Mouse (Mus musculus) midbrain, embryonic 14.5 days (tissue): Measurements from ENCODE around the gene 7530416G11Rik. TPM values are rescaled to one million over a fixed set of nuclear protein-coding genes. Genes with fewer than 3 reads are reported as not detected.

Experiments
- ATAC-seq: fragments of 200-750 bp; cut with Nextera tagmentation; 2 replicates; pipeline ENCODE4 v1.8.0; 2017; ENCODE audit warnings: moderate number of reproducible peaks, moderate library complexity; ENCODE audit not compliant: low FRiP score, low TSS enrichment
- DNase-seq: peaks from one replicate; pipeline ENCODE4 v3.0.0-alpha.2; 2015
- H3K27ac ChIP-seq: fragments of 300-500 bp; sonication (generic); replicated peaks from 2 replicates; pipeline ENCODE4 v1.5.1; 2014; ENCODE audit warnings: mild to moderate bottlenecking, low read depth, low read length, moderate library complexity
- H3K27me3 ChIP-seq: fragments of 300-500 bp; sonication (generic); 2 replicates; pipeline ENCODE4 v1.6.1; 2014; ENCODE audit warnings: low read length, control low read depth, mixed read lengths; ENCODE audit not compliant: control insufficient read depth, insufficient read depth
- H3K36me3 ChIP-seq: fragments of 300-500 bp; sonication (generic); 2 replicates; pipeline ENCODE4 v1.6.1; 2014; ENCODE audit warnings: low read length, control low read depth; ENCODE audit not compliant: control insufficient read depth, insufficient read depth
- H3K4me1 ChIP-seq: fragments of 300-500 bp; sonication (generic); 2 replicates; pipeline ENCODE4 v1.6.1; 2014; ENCODE audit warnings: mild to moderate bottlenecking, antibody characterized with exemption, low read length, control low read depth; ENCODE audit not compliant: control insufficient read depth, insufficient read depth
- H3K4me2 ChIP-seq: fragments of 300-500 bp; sonication (generic); 2 replicates; pipeline ENCODE4 v1.6.1; 2014; ENCODE audit warnings: mild to moderate bottlenecking, low read length, moderate library complexity
- H3K4me3 ChIP-seq: fragments of 300-500 bp; sonication (generic); replicated peaks from 2 replicates; pipeline ENCODE4 v1.5.1; 2014; ENCODE audit warnings: low read depth, low read length
- H3K9ac ChIP-seq: fragments of 300-500 bp; sonication (generic); replicated peaks from 2 replicates; pipeline ENCODE4 v1.6.1; 2014; ENCODE audit warnings: mild to moderate bottlenecking, low read length, moderate library complexity
- H3K9me3 ChIP-seq: fragments of 300-500 bp; sonication (generic); 2 replicates; pipeline ENCODE4 v1.6.1; 2016; ENCODE audit warnings: low read length, control low read depth, mixed read lengths; ENCODE audit not compliant: control insufficient read depth
- WGBS: fragments of 180-500 bp; shearing (Covaris S2); extraction: QIAGEN DNeasy Blood & Tissue Kit; methylation state at CpG from one replicate; pipeline ENCODE4 v1.1.7; 2014; 5-methylcytosine and 5-hydroxymethylcytosine counted together
- polyA plus RNA-seq: library from polyadenylated mRNA; unstranded; fragments of >200 nt; fragmentation: Nextera tagmentation; extraction: Ambion mirVana; gene quantifications from 2 replicates; pipeline ENCODE4 v1.2.1, GENCODE M21; 2014

7530416G11Rik gene
- polyA plus RNA-seq, 1 experiment from 2014 or later: not detected

GRCm38 (mm10) chr15:85524404-85524950 lies 21.4 kb upstream of the 7530416G11Rik start:
- no peaks in the 10 kb centered on the region for H3K27me3 ChIP-seq
- no peak overlapping the region for H3K4me3 ChIP-seq
- no peak overlapping the region for H3K27ac ChIP-seq
- no peak overlapping the region for H3K4me2 ChIP-seq
- no peaks in the 10 kb centered on the region for H3K36me3 ChIP-seq
- no peak overlapping the region for H3K9ac ChIP-seq
- DNase-seq: no peak
- no peak for ATAC-seq
- WGBS: 12% methylated on average over 12 of the region's 12 CpGs
- peaks cover 17% of the 10 kb centered on the region for H3K4me1 ChIP-seq
- no peaks in the 10 kb centered on the region for H3K9me3 ChIP-seq

GRCm38 (mm10) chr15:85523173-85523991 lies 20.4 kb upstream of the 7530416G11Rik start:
- DNase-seq: peak; percentile 52
- WGBS: 6% methylated on average over 14 of the region's 14 CpGs
- H3K9ac ChIP-seq: no peak overlapping the region

GRCm38 (mm10) chr15:85519438-85519837 lies 16.4 kb upstream of the 7530416G11Rik start:
- H3K4me2 ChIP-seq: no peak overlapping the region
- H3K9me3 ChIP-seq: no peaks in the 10 kb centered on the region
- H3K36me3 ChIP-seq: no peaks in the 10 kb centered on the region
- no peaks in the 10 kb centered on the region for H3K27me3 ChIP-seq
- no peak overlapping the region for H3K27ac ChIP-seq
- no peak overlapping the region for H3K4me3 ChIP-seq
- DNase-seq: no peak
- peaks cover 12% of the 10 kb centered on the region for H3K4me1 ChIP-seq
- no peak overlapping the region for H3K9ac ChIP-seq
- 74% methylated on average over 4 of the region's 4 CpGs for WGBS
- ATAC-seq: no peak

More at GRCm38 (mm10) chr15:85523173-85523991, 20.4 kb upstream of the 7530416G11Rik start:
- H3K9me3 ChIP-seq: no peaks in the 10 kb centered on the region
- H3K36me3 ChIP-seq: no peaks in the 10 kb centered on the region
- no peaks in the 10 kb centered on the region for H3K27me3 ChIP-seq
- H3K4me2 ChIP-seq: 0 out of 2 replicates have a peak overlapping the region, but pooled peaks have one; percentile 6
- ATAC-seq: no peak; the same call in 1 of the 2 replicates
- H3K27ac ChIP-seq: no peak overlapping the region
- H3K4me1 ChIP-seq: peaks cover 17% of the 10 kb centered on the region
- H3K4me3 ChIP-seq: no peak overlapping the region

GRCm38 (mm10) chr15:85507370-85508014 lies 4.5 kb upstream of the 7530416G11Rik start:
- DNase-seq: peak; percentile 66
- 17% methylated on average over 32 of the region's 32 CpGs for WGBS
- H3K27ac ChIP-seq: peak overlapping the region; percentile 72
- H3K4me3 ChIP-seq: no peak overlapping the region
- H3K9ac ChIP-seq: peak overlapping the region; percentile 26; the same call in 1 of the 2 replicates
- peak; percentile 61; the same call in 1 of the 2 replicates for ATAC-seq
- H3K36me3 ChIP-seq: no peaks in the 10 kb centered on the region
- no peaks in the 10 kb centered on the region for H3K9me3 ChIP-seq
- H3K4me1 ChIP-seq: peaks cover 15% of the 10 kb centered on the region
- no peaks in the 10 kb centered on the region for H3K27me3 ChIP-seq
- no peak overlapping the region for H3K4me2 ChIP-seq

- H3K9me3 ChIP-seq: no peaks in the 10 kb centered on the region
- peaks cover 15% of the 10 kb centered on the region for H3K4me1 ChIP-seq
- no peak for DNase-seq
- 90% methylated on average over 1 of the region's 1 CpGs for WGBS
- no peak overlapping the region for H3K4me3 ChIP-seq
- no peak overlapping the region for H3K27ac ChIP-seq
- no peaks in the 10 kb centered on the region for H3K36me3 ChIP-seq
- no peak overlapping the region for H3K4me2 ChIP-seq
- H3K9ac ChIP-seq: no peak overlapping the region
- H3K27me3 ChIP-seq: no peaks in the 10 kb centered on the region
- no peak for ATAC-seq
Measured at GRCm38 (mm10) chr15:85506680-85507079, 3.7 kb upstream of the 7530416G11Rik start.

GRCm38 (mm10) chr15:85505118-85505925 lies 2.3 kb upstream of the 7530416G11Rik start:
- DNase-seq (peak; percentile 51), ATAC-seq (0 out of 2 replicates have a peak, but pooled peaks have one; percentile 24)
- no peak overlapping the region for H3K9ac ChIP-seq
- peak overlapping the region; percentile 26; the same call in 1 of the 2 replicates for H3K27ac ChIP-seq
- 64% methylated on average over 14 of the region's 14 CpGs for WGBS
- H3K4me3 ChIP-seq: no peak overlapping the region
- no peak overlapping the region for H3K4me2 ChIP-seq
- H3K36me3 ChIP-seq: no peaks in the 10 kb centered on the region
- H3K9me3 ChIP-seq: no peaks in the 10 kb centered on the region
- H3K27me3 ChIP-seq: no peaks in the 10 kb centered on the region
- peaks cover 15% of the 10 kb centered on the region for H3K4me1 ChIP-seq

- H3K27ac ChIP-seq: no peak overlapping the region
- no peaks in the 10 kb centered on the region for H3K27me3 ChIP-seq
- H3K9ac ChIP-seq: no peak overlapping the region
- ATAC-seq (no peak), DNase-seq (no peak)
- no peaks in the 10 kb centered on the region for H3K36me3 ChIP-seq
- WGBS: 90% methylated on average over 10 of the region's 10 CpGs
- no peak overlapping the region for H3K4me2 ChIP-seq
- no peak overlapping the region for H3K4me3 ChIP-seq
- no peaks in the 10 kb centered on the region for H3K9me3 ChIP-seq
- H3K4me1 ChIP-seq: peaks cover 12% of the 10 kb centered on the region; the same call in 1 of the 2 replicates
Measured at GRCm38 (mm10) chr15:85500267-85500666, 2.8 kb downstream of the 7530416G11Rik start.

- H3K9ac ChIP-seq: no peak overlapping the region
- ATAC-seq: peak; percentile 68; the same call in 1 of the 2 replicates
- peak overlapping the region; percentile 49 for H3K27ac ChIP-seq
Measured at GRCm38 (mm10) chr15:85497981-85498475, 5.0 kb downstream of the 7530416G11Rik start.

More at GRCm38 (mm10) chr15:85497981-85498475, 5.0 kb downstream of the 7530416G11Rik start:
- DNase-seq: peak; percentile 71
- 8% methylated on average over 10 of the region's 10 CpGs for WGBS
- no peaks in the 10 kb centered on the region for H3K9me3 ChIP-seq
- peaks cover 24% of the 10 kb centered on the region for H3K4me1 ChIP-seq
- H3K36me3 ChIP-seq: no peaks in the 10 kb centered on the region
- H3K27me3 ChIP-seq: no peaks in the 10 kb centered on the region
- no peak overlapping the region for H3K4me3 ChIP-seq
- no peak overlapping the region for H3K4me2 ChIP-seq
